Mouse (Mus musculus): Measurements from ENCODE around the gene Adamts17. TPM values are rescaled to one million over a fixed set of nuclear protein-coding genes. Genes with fewer than 3 reads are reported as not detected.

Gene Adamts17
- total and polyA plus RNA-seq, 3 experiments: not detected

DNA sequence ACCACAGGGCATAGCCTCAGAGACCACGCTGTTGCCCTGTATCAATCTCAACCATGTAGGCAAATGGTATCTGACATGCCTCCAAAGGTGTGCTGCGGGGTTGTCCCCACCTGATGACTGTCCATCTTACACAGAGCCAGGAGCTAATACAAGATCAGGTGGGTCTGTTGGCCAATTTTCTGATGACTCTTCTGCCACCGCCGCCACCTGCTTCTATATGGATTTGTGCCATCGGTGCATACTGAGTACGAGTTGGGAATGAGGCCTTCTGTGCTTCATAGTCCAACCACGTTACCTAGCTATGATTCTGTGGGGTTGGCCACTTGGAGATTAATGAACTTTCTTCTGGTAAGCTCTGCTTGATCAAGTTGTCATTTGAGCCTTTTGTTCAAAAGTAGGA lies 29.1 kb upstream of the Adamts17 start:
- no peak overlapping the region for H3K4me3 ChIP-seq (replicated peaks in 1 of 3; ENCODE audit: low read depth in 2 of 3, low read length in 2 of 3, poor library complexity in 1 of 3)
- dilution Hi-C loops (cut with MboI; ENCODE audit: extremely low pct_ligation_motif_present, extremely low pct_unique_long_range_greater_than_20kb, low sequenced_read_pairs): no loop called here
- TF ChIP-seq EP300 (IDR thresholded peaks at IDR 0.05; ENCODE audit: low read length) (no peak), CTCF (conservative IDR thresholded peaks at IDR 0.05 in 1 of 2, IDR thresholded peaks at IDR 0.05 in 1 of 2; ENCODE audit: low read depth in 2 of 2, low read length in 2 of 2) (no peak), USF2 (conservative IDR thresholded peaks at IDR 0.05; ENCODE audit: low read depth, low read length) (no peak)

GRCm38 (mm10) chr7:66811294-66811693 lies 28.2 kb upstream of the Adamts17 start:
- H3K27ac ChIP-seq (ENCODE audit: insufficient read depth, low read depth): no peak overlapping the region
- dilution Hi-C loops (cut with MboI; ENCODE audit: extremely low pct_ligation_motif_present, extremely low pct_unique_long_range_greater_than_20kb, low sequenced_read_pairs): no loop called here
- no peak for DNase-seq (ENCODE audit: extremely low read depth)
- in situ Hi-C loops (cut with MboI; ENCODE audit: low pct_ligation_motif_present, low pct_unique_long_range_greater_than_20kb, low sequenced_read_pairs): no loop called here
- no peak overlapping the region for H3K4me3 ChIP-seq (replicated peaks in 1 of 3; ENCODE audit: low read depth in 2 of 3, low read length in 2 of 3, poor library complexity in 1 of 3)
- H3K27me3 ChIP-seq (replicated peaks): peaks cover 33% of the 10 kb centered on the region
- TF ChIP-seq PAX5 (IDR thresholded peaks at IDR 0.05; ENCODE audit: low read length) (no peak), USF1 (IDR thresholded peaks at IDR 0.05; ENCODE audit: low read depth, low read length) (no peak), E2F4 (IDR thresholded peaks at IDR 0.05; ENCODE audit: insufficient replicate concordance, low read depth, low read length) (no peak), ZKSCAN1 (IDR thresholded peaks at IDR 0.05; ENCODE audit: borderline replicate concordance, low read depth, low read length) (no peak), CTCF (conservative IDR thresholded peaks at IDR 0.05 in 1 of 2, IDR thresholded peaks at IDR 0.05 in 1 of 2; ENCODE audit: low read depth in 2 of 2, low read length in 2 of 2) (no peak), ZMIZ1 (IDR thresholded peaks at IDR 0.05; ENCODE audit: low read depth, low read length) (no peak), IRF4 (IDR thresholded peaks at IDR 0.05; ENCODE audit: low read depth, low read length) (no peak), JUN (IDR thresholded peaks at IDR 0.05; ENCODE audit: insufficient read depth, low read depth, low read length) (no peak), RCOR1 (conservative IDR thresholded peaks at IDR 0.05; ENCODE audit: low read depth, low read length) (no peak), USF2 (conservative IDR thresholded peaks at IDR 0.05; ENCODE audit: low read depth, low read length) (no peak), KAT2A (IDR thresholded peaks at IDR 0.05; ENCODE audit: insufficient replicate concordance, low read length) (no peak), ELF1 (IDR thresholded peaks at IDR 0.05; ENCODE audit: low read depth, low read length) (no peak), ZNF384 (IDR thresholded peaks at IDR 0.05; ENCODE audit: low read depth, low read length) (no peak), HCFC1 (IDR thresholded peaks at IDR 0.05; ENCODE audit: low read depth, low read length) (no peak), MEF2A (IDR thresholded peaks at IDR 0.05; ENCODE audit: borderline replicate concordance, low read depth, low read length) (no peak)
- no peaks in the 10 kb centered on the region for H3K4me1 ChIP-seq (ENCODE audit: control insufficient read depth in 1 of 2, insufficient read depth in 2 of 2)
- H3K79me2 ChIP-seq (replicated peaks; ENCODE audit: control insufficient read depth, extremely low read depth, insufficient read depth, poor library complexity, severe bottlenecking): no peaks in the 10 kb centered on the region
- H3K4me2 ChIP-seq (ENCODE audit: insufficient read depth, low read depth, poor library complexity, severe bottlenecking): no peak overlapping the region
- no peaks in the 10 kb centered on the region for H3K9me3 ChIP-seq (replicated peaks; ENCODE audit: low read length)
- no peaks in the 10 kb centered on the region for H3K36me3 ChIP-seq (replicated peaks in 1 of 2; ENCODE audit: control insufficient read depth in 1 of 2, insufficient read depth in 1 of 2, low read length in 1 of 2)
- H3K9ac ChIP-seq (ENCODE audit: insufficient read depth, low read depth): no peak overlapping the region

More for the DNA sequence above, 29.1 kb upstream of the Adamts17 start:
- DNase-seq (ENCODE audit: extremely low read depth): no peak
- in situ Hi-C loops (cut with MboI; ENCODE audit: low pct_ligation_motif_present, low pct_unique_long_range_greater_than_20kb, low sequenced_read_pairs): no loop called here
- no peak overlapping the region for H3K9ac ChIP-seq (ENCODE audit: insufficient read depth, low read depth)
- no peaks in the 10 kb centered on the region for H3K4me1 ChIP-seq (ENCODE audit: control insufficient read depth in 1 of 2, insufficient read depth in 2 of 2)
- peaks cover 28% of the 10 kb centered on the region for H3K27me3 ChIP-seq (replicated peaks)
- H3K4me2 ChIP-seq (ENCODE audit: insufficient read depth, low read depth, poor library complexity, severe bottlenecking): no peak overlapping the region
- H3K27ac ChIP-seq (ENCODE audit: insufficient read depth, low read depth): no peak overlapping the region
- H3K36me3 ChIP-seq (replicated peaks in 1 of 2; ENCODE audit: control insufficient read depth in 1 of 2, insufficient read depth in 1 of 2, low read length in 1 of 2): no peaks in the 10 kb centered on the region
- H3K9me3 ChIP-seq (replicated peaks; ENCODE audit: low read length): no peaks in the 10 kb centered on the region
- H3K79me2 ChIP-seq (replicated peaks; ENCODE audit: control insufficient read depth, extremely low read depth, insufficient read depth, poor library complexity, severe bottlenecking): no peaks in the 10 kb centered on the region
